Mouse (Mus musculus) ES-E14 (cell line): ENCODE data around the gene Homer1.

Source experiments
- CHD2 ChIP-seq: IDR thresholded peaks from 2 replicates; pipeline ENCODE4 v1.6.1; 2014; ENCODE audit warnings: mild to moderate bottlenecking, low read depth, low read length, inconsistent platforms
- HCFC1 ChIP-seq: IDR thresholded peaks from 2 replicates; pipeline ENCODE4 v1.6.1; 2012; ENCODE audit warnings: low read length, inconsistent platforms, borderline replicate concordance; ENCODE audit not compliant: insufficient read depth
- MAFK ChIP-seq: IDR thresholded peaks from 2 replicates; pipeline ENCODE4 v1.6.1; 2014; ENCODE audit warnings: mild to moderate bottlenecking, low read depth, low read length, inconsistent platforms; ENCODE audit not compliant: insufficient read depth
- ZC3H11A ChIP-seq: IDR thresholded peaks from 2 replicates; pipeline ENCODE4 v1.6.1; 2012; ENCODE audit warnings: low read depth, mild to moderate bottlenecking, inconsistent platforms, low read length, borderline replicate concordance
- ZNF384 ChIP-seq: IDR thresholded peaks from 2 replicates; pipeline ENCODE4 v1.6.1; 2012; ENCODE audit warnings: low read depth, low read length, inconsistent platforms

GRCm38 (mm10) chr13:93252941-93253340 is 46.5 kb upstream of the Homer1 start:
- TF ChIP-seq ZNF384 = no peak
- no peak for TF ChIP-seq HCFC1
- no peak for TF ChIP-seq ZC3H11A
- no peak for TF ChIP-seq MAFK
- TF ChIP-seq CHD2 = no peak
